Mouse (Mus musculus): ENCODE results near the gene Slc17a9.

The Slc17a9 gene

GRCm38 (mm10) chr2:180755896-180756295, 30.8 kb downstream of the Slc17a9 start:
- no peak for DNase-seq

- no peak for DNase-seq
Measured at GRCm38 (mm10) chr2:180756786-180757185, 31.7 kb downstream of the Slc17a9 start.

DNA sequence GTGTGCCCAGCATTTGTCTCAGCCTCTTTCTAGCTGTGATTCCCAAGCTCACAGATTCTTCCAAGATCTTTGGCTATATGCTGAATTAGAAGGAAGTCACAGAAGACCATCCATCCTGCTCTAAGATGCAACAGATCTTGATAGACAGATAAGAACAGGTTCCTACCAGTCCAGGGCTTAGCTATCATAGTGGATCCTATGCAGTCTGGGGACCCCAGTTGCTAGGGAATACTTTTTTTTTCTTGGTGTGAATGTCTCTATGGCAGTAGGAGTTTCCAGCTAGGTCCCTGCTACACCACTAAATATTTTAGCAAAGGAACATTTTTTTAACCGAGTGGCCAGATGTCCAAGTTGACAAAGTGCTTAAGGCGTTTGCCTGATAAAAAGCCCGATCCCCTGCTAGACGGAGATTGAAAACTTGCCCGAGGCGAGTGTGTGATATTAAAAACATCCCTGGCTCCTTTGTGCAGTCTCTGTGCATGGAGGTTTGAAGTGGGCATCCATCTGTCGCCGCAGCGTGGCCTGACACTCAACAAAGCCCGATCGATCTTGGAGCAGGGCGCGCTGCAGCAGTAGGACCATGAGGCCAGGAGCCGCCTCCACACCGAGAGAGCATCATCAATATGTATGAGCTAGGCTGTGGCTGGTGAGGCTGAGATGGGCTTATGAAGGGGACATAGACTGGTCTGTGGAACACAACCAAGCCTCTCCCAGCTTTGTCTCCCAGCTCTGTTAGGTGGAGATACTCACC, 33.6 kb downstream of the Slc17a9 start:
- DNase-seq = no peak

- DNase-seq = no peak
Measured at GRCm38 (mm10) chr2:180764986-180765385, 39.9 kb downstream of the Slc17a9 start.

GRCm38 (mm10) chr2:180765713-180766112, 40.6 kb downstream of the Slc17a9 start:
- DNase-seq = no peak

- no peak for DNase-seq
Measured at GRCm38 (mm10) chr2:180775223-180775622, 50.2 kb downstream of the Slc17a9 start.

- no peak for DNase-seq
Measured at GRCm38 (mm10) chr2:180775641-180776040, 50.6 kb downstream of the Slc17a9 start.

- no peak for DNase-seq
Measured at GRCm38 (mm10) chr2:180776793-180777192, 51.7 kb downstream of the Slc17a9 start, which contains the start of gene Bhlhe23. Gene Bhlhe23, minus strand, starts transcription at chr2:180776900.

- DNase-seq = peak; percentile 57
Measured at GRCm38 (mm10) chr2:180779226-180780104, 54.4 kb downstream of the Slc17a9 start.

GRCm38 (mm10) chr2:180780282-180780681, 55.2 kb downstream of the Slc17a9 start:
- no peak for DNase-seq

GRCm38 (mm10) chr2:180786732-180787131, 61.7 kb downstream of the Slc17a9 start:
- DNase-seq = peak; percentile 68

DNA sequence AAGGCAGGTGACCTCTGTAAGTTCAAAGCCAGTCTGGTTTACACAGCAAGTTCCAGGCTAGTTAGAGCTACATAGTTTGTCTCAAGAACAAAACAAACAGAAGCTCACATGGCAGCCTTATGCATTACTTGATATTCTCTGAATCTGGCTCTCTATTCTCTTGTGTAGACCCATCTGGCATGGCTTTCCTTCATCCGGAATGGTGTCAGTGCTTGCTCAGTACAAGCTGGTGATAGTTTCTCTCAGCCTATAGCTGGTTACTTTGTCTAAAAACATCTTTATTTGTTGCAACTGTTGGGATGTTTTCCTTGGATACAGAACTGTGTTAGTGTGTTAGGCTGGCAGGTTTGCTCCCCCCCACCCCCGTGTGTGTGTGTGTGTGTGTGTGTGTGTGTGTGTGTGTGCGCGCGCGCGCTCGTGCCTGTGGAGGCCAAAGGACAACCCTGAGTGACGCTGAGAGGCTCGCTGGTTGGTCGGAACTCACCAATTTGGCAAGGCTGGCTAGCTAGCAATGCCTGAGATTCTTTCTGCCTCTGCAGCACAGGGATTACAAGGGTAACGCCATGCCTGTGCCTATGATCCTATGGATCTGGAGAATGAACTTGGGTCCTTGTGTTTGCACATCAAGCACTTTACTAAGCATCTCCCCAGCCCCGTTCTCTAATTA, 62.6 kb downstream of the Slc17a9 start:
- DNase-seq = no peak

- peak; percentile 64 for DNase-seq
Measured at GRCm38 (mm10) chr2:180788386-180788785, 63.3 kb downstream of the Slc17a9 start.

GRCm38 (mm10) chr2:180788843-180789242, 63.8 kb downstream of the Slc17a9 start:
- peak; percentile 63 for DNase-seq

GRCm38 (mm10) chr2:180791674-180792073, 66.6 kb downstream of the Slc17a9 start:
- peak; percentile 69 for DNase-seq

All from cerebellum, adult 8-10 months (tissue).